Mouse (Mus musculus) hindbrain, embryonic 12.5 days (tissue): Measurements from ENCODE around the gene Rarres1. TPM values are rescaled to one million over a fixed set of nuclear protein-coding genes. Genes with fewer than 3 reads are reported as not detected.
A peak's percentile ranks its signal among the peaks of the same experiment; 100 is the strongest.

Source experiments
- ATAC-seq: fragments of 200-750 bp; cut with Nextera tagmentation; 2 replicates; pipeline ENCODE4 v1.8.0; 2017; ENCODE audit warnings: moderate TSS enrichment; ENCODE audit not compliant: low FRiP score
- H3K27ac ChIP-seq: fragments of 300-500 bp; sonication (generic); 2 replicates; pipeline ENCODE4 v1.5.1; 2016; ENCODE audit warnings: mild to moderate bottlenecking
- H3K27me3 ChIP-seq: fragments of 300-500 bp; sonication (generic); 2 replicates; pipeline ENCODE4 v1.6.1; 2016; ENCODE audit warnings: mild to moderate bottlenecking
- H3K36me3 ChIP-seq: fragments of 300-500 bp; sonication (generic); 2 replicates; pipeline ENCODE4 v1.6.1; 2016; ENCODE audit warnings: mild to moderate bottlenecking
- H3K4me1 ChIP-seq: fragments of 300-500 bp; sonication (generic); 2 replicates; pipeline ENCODE4 v1.6.1; 2016
- H3K4me2 ChIP-seq: fragments of 300-500 bp; sonication (generic); replicated peaks from 2 replicates; pipeline ENCODE4 v1.6.1; 2016; ENCODE audit warnings: mild to moderate bottlenecking
- H3K4me3 ChIP-seq: fragments of 300-500 bp; sonication (generic); 2 replicates; pipeline ENCODE4 v1.5.1; 2016; ENCODE audit warnings: mild to moderate bottlenecking
- H3K9ac ChIP-seq: fragments of 300-500 bp; sonication (generic); 2 replicates; pipeline ENCODE4 v1.6.1; 2016; ENCODE audit warnings: mild to moderate bottlenecking, moderate library complexity
- H3K9me3 ChIP-seq: fragments of 300-500 bp; sonication (generic); replicated peaks from 2 replicates; pipeline ENCODE4 v1.6.1; 2016; ENCODE audit warnings: mild to moderate bottlenecking
- WGBS: fragments of 180-500 bp; shearing (Covaris S2); methylation state at CpG from one replicate; pipeline ENCODE4 v1.1.7; 2016; 5-methylcytosine and 5-hydroxymethylcytosine counted together
- polyA plus RNA-seq: library from polyadenylated mRNA; unstranded; fragments of >200 nt; fragmentation: Nextera tagmentation; extraction: Ambion mirVana; gene quantifications from 2 replicates; pipeline ENCODE4 v1.2.1, GENCODE M21; 2016

Rarres1 gene
- polyA plus RNA-seq, 1 experiment from 2014 or later, result 1.6 TPM

- Histone ChIP-seq H3K9ac (peak overlapping the region; percentile 67), H3K9me3 (no peaks in the 10 kb centered on the region), H3K4me1 (peaks cover 10% of the 10 kb centered on the region), H3K4me3 (peak overlapping the region; percentile 59), H3K36me3 (no peaks in the 10 kb centered on the region), H3K27ac (no peak overlapping the region), H3K27me3 (peaks cover 50% of the 10 kb centered on the region), H3K4me2 (peak overlapping the region; percentile 100)
- ATAC-seq, result peak; percentile 43; the same call in 1 of the 2 replicates
- 7% methylated on average over 40 of the region's 40 CpGs for WGBS
Measured at GRCm38 (mm10) chr3:67514801-67515273, 486 bp downstream of the Rarres1 start.

- H3K9me3 ChIP-seq, result no peaks in the 10 kb centered on the region
- peaks cover 10% of the 10 kb centered on the region for H3K4me1 ChIP-seq
- H3K4me3 ChIP-seq, result no peak overlapping the region
- H3K36me3 ChIP-seq, result no peaks in the 10 kb centered on the region
- peaks cover 43% of the 10 kb centered on the region for H3K27me3 ChIP-seq
- no peak overlapping the region for H3K27ac ChIP-seq
- no peak overlapping the region for H3K9ac ChIP-seq
- peak; percentile 66 for ATAC-seq
- 1% methylated on average over 5 of the region's 5 CpGs for WGBS
- no peak overlapping the region for H3K4me2 ChIP-seq
Measured at GRCm38 (mm10) chr3:67512807-67513206, 2.5 kb downstream of the Rarres1 start.

- H3K36me3 ChIP-seq, result no peaks in the 10 kb centered on the region
- H3K9me3 ChIP-seq, result no peaks in the 10 kb centered on the region
- no peak overlapping the region for H3K27ac ChIP-seq
- peaks cover 3% of the 10 kb centered on the region; the same call in 1 of the 2 replicates for H3K27me3 ChIP-seq
- no peak for ATAC-seq
- H3K4me1 ChIP-seq, result no peaks in the 10 kb centered on the region
- no peak overlapping the region for H3K4me3 ChIP-seq
- no peak overlapping the region for H3K4me2 ChIP-seq
- 88% methylated on average over 10 of the region's 10 CpGs for WGBS
- no peak overlapping the region for H3K9ac ChIP-seq
Measured at GRCm38 (mm10) chr3:67508216-67508892, 7.0 kb downstream of the Rarres1 start.

- no peaks in the 10 kb centered on the region for H3K4me1 ChIP-seq
- H3K27me3 ChIP-seq, result no peaks in the 10 kb centered on the region
- no peak overlapping the region for H3K4me3 ChIP-seq
- no peak overlapping the region for H3K4me2 ChIP-seq
- ATAC-seq, result no peak
- H3K27ac ChIP-seq, result no peak overlapping the region
- WGBS, result 83% methylated on average over 2 of the region's 2 CpGs
- H3K9ac ChIP-seq, result no peak overlapping the region
- no peaks in the 10 kb centered on the region for H3K9me3 ChIP-seq
- no peaks in the 10 kb centered on the region for H3K36me3 ChIP-seq
Measured at GRCm38 (mm10) chr3:67505286-67505685, 10.0 kb downstream of the Rarres1 start.

GRCm38 (mm10) chr3:67503878-67504277 is 11.4 kb downstream of the Rarres1 start:
- Histone ChIP-seq H3K36me3 (no peaks in the 10 kb centered on the region), H3K27me3 (no peaks in the 10 kb centered on the region), H3K9me3 (no peaks in the 10 kb centered on the region), H3K9ac (no peak overlapping the region), H3K4me1 (no peaks in the 10 kb centered on the region), H3K4me2 (no peak overlapping the region), H3K4me3 (no peak overlapping the region), H3K27ac (no peak overlapping the region)
- ATAC-seq, result no peak
- WGBS, result 3% methylated on average over 3 of the region's 3 CpGs

- Histone ChIP-seq H3K27ac (no peak overlapping the region), H3K9me3 (no peaks in the 10 kb centered on the region), H3K4me3 (no peak overlapping the region), H3K36me3 (no peaks in the 10 kb centered on the region), H3K9ac (no peak overlapping the region), H3K4me2 (no peak overlapping the region), H3K4me1 (no peaks in the 10 kb centered on the region), H3K27me3 (no peaks in the 10 kb centered on the region)
- whole genome bisulfite sequencing, result 94% methylated on average over 4 of the region's 4 CpGs
- ATAC-seq, result no peak
Measured at GRCm38 (mm10) chr3:67499406-67499791, 15.9 kb downstream of the Rarres1 start.

- Histone ChIP-seq H3K27me3 (no peaks in the 10 kb centered on the region), H3K4me3 (no peak overlapping the region), H3K9ac (no peak overlapping the region), H3K9me3 (no peaks in the 10 kb centered on the region), H3K4me1 (no peaks in the 10 kb centered on the region), H3K4me2 (no peak overlapping the region), H3K27ac (no peak overlapping the region), H3K36me3 (no peaks in the 10 kb centered on the region)
- no peak for ATAC-seq
- WGBS, result 93% methylated on average over 8 of the region's 8 CpGs
Measured at GRCm38 (mm10) chr3:67498773-67499405, 16.4 kb downstream of the Rarres1 start.

- Histone ChIP-seq H3K9ac (no peak overlapping the region), H3K9me3 (no peaks in the 10 kb centered on the region), H3K27ac (no peak overlapping the region), H3K4me1 (no peaks in the 10 kb centered on the region), H3K4me3 (no peak overlapping the region), H3K4me2 (no peak overlapping the region), H3K36me3 (no peaks in the 10 kb centered on the region), H3K27me3 (no peaks in the 10 kb centered on the region)
- 81% methylated on average over 2 of the region's 2 CpGs for WGBS
- ATAC-seq, result no peak
Measured at GRCm38 (mm10) chr3:67497998-67498397, 17.3 kb downstream of the Rarres1 start.

GRCm38 (mm10) chr3:67496310-67496709 is 19.0 kb downstream of the Rarres1 start:
- H3K9ac ChIP-seq, result no peak overlapping the region
- no peak for ATAC-seq
- WGBS, result 82% methylated on average over 10 of the region's 10 CpGs

GRCm38 (mm10) chr3:67493132-67493531 is 22.2 kb downstream of the Rarres1 start:
- Histone ChIP-seq H3K27ac (no peak overlapping the region), H3K9ac (no peak overlapping the region), H3K4me2 (no peak overlapping the region), H3K4me3 (no peak overlapping the region), H3K9me3 (no peaks in the 10 kb centered on the region), H3K4me1 (no peaks in the 10 kb centered on the region), H3K27me3 (no peaks in the 10 kb centered on the region), H3K36me3 (no peaks in the 10 kb centered on the region)
- 85% methylated on average over 8 of the region's 8 CpGs for WGBS
- no peak for ATAC-seq

More at GRCm38 (mm10) chr3:67496310-67496709, 19.0 kb downstream of the Rarres1 start:
- no peaks in the 10 kb centered on the region for H3K36me3 ChIP-seq
- H3K4me3 ChIP-seq, result no peak overlapping the region
- H3K4me2 ChIP-seq, result no peak overlapping the region
- H3K4me1 ChIP-seq, result no peaks in the 10 kb centered on the region
- H3K9me3 ChIP-seq, result no peaks in the 10 kb centered on the region
- no peak overlapping the region for H3K27ac ChIP-seq
- no peaks in the 10 kb centered on the region for H3K27me3 ChIP-seq

- no peak for ATAC-seq
- no peaks in the 10 kb centered on the region for H3K9me3 ChIP-seq
- H3K4me1 ChIP-seq, result no peaks in the 10 kb centered on the region
- H3K4me2 ChIP-seq, result no peak overlapping the region
- H3K36me3 ChIP-seq, result no peaks in the 10 kb centered on the region
- H3K27ac ChIP-seq, result no peak overlapping the region
- no peaks in the 10 kb centered on the region for H3K27me3 ChIP-seq
- no peak overlapping the region for H3K4me3 ChIP-seq
- 80% methylated on average over 8 of the region's 8 CpGs for whole genome bisulfite sequencing
- H3K9ac ChIP-seq, result no peak overlapping the region
Measured at GRCm38 (mm10) chr3:67492086-67492869, 23.0 kb downstream of the Rarres1 start.

- ATAC-seq, result no peak
- Histone ChIP-seq H3K9me3 (no peaks in the 10 kb centered on the region), H3K4me3 (no peak overlapping the region), H3K27me3 (no peaks in the 10 kb centered on the region), H3K27ac (no peak overlapping the region), H3K36me3 (no peaks in the 10 kb centered on the region), H3K4me1 (no peaks in the 10 kb centered on the region), H3K4me2 (no peak overlapping the region), H3K9ac (no peak overlapping the region)
- WGBS, result 54% methylated on average over 4 of the region's 4 CpGs
Measured at GRCm38 (mm10) chr3:67490156-67490555, 25.2 kb downstream of the Rarres1 start.
